Mouse (Mus musculus): ENCODE measurements around the gene Gm28305. TPM values are rescaled to one million over a fixed set of nuclear protein-coding genes. Genes with fewer than 3 reads are reported as not detected.

Gene Gm28305
- total and polyA plus RNA-seq, 3 experiments, result not detected

DNA sequence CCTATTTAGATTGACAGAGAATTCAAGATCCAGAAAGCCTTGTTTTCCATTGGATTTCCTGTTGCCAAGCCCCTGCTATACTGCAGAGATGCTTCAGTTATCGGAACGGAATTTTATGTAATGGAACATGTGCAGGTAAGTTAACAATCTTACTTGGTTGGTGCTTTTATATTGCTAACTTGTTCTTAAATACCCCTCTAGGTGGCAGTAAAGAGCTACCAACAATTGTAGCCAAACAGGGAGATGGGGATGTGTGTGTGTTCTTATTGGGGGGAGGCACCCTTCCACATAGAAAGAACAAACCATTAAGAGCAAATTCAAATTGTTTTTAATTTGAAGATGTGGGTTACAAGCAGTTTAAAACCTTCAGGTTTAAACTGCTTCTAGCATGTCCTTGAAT is 35.3 kb downstream of the Gm28305 start:
- Histone ChIP-seq H3K27ac (no peak overlapping the region), H3K36me3 (ENCODE audit: control insufficient read depth, insufficient read depth, low read length) (no peaks in the 10 kb centered on the region), H3K79me2 (replicated peaks; ENCODE audit: control insufficient read depth, insufficient read depth, low read length) (no peaks in the 10 kb centered on the region), H3K4me3 (no peak overlapping the region), H3K27me3 (ENCODE audit: control insufficient read depth, insufficient read depth, low read length) (no peaks in the 10 kb centered on the region), H3K9ac (ENCODE audit: low read depth, low read length) (no peak overlapping the region), H3K4me1 (ENCODE audit: control insufficient read depth, insufficient read depth, low read length) (no peaks in the 10 kb centered on the region)
- TF ChIP-seq POLR2A (IDR thresholded peaks at IDR 0.05; ENCODE audit: insufficient read depth, low read depth, low read length), result no peak
- TF ChIP-seq CTCF (IDR thresholded peaks at IDR 0.05), result peak; percentile 78
- TF ChIP-seq EP300 (IDR thresholded peaks at IDR 0.05; ENCODE audit: insufficient read depth, low read depth, low read length), result no peak
- WGBS, result 65% methylated on average over 2 of the region's 2 CpGs
- intact Hi-C loops (cut with DNase I), result loop anchor here (5.0 to 10.0 kb wide), 2 partner anchors 39 to 591 kb away; partner anchors contain the start of gene Bfsp2
- no peak for DNase-seq

DNA sequence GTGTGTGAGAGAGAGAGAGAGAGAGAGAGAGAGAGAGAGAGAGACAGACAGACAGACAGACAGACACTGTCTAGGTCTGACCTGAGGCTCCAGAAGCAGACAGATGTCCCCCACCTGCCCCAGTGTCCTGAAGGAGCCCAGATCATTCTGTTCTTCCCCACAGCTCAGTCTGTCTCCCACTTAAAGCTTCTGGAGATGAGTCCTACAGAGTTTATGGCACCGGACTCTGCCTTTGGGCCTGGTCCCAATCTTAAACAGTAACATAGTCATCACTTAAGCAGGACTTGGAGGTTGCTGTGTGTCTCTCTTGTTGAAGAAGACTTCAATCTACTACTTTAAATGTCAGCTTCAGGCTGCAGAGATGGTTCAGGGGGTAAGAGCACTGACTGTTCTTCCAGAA is 38.3 kb downstream of the Gm28305 start:
- no peaks in the 10 kb centered on the region for H3K4me1 ChIP-seq (ENCODE audit: control insufficient read depth, insufficient read depth, low read length)
- H3K27ac ChIP-seq, result no peak overlapping the region
- 100% methylated on average over 1 of the region's 1 CpGs for WGBS
- no peak overlapping the region for H3K9ac ChIP-seq (ENCODE audit: low read depth, low read length)
- TF ChIP-seq EP300 (IDR thresholded peaks at IDR 0.05; ENCODE audit: insufficient read depth, low read depth, low read length), result no peak
- TF ChIP-seq POLR2A (IDR thresholded peaks at IDR 0.05; ENCODE audit: insufficient read depth, low read depth, low read length), result no peak
- TF ChIP-seq CTCF (IDR thresholded peaks at IDR 0.05), result no peak
- intact Hi-C loops (cut with DNase I), result loop anchor here (5.0 to 10.0 kb wide), 2 partner anchors 41 to 594 kb away; partner anchors contain the start of gene Bfsp2
- H3K79me2 ChIP-seq (replicated peaks; ENCODE audit: control insufficient read depth, insufficient read depth, low read length), result no peaks in the 10 kb centered on the region
- H3K36me3 ChIP-seq (ENCODE audit: control insufficient read depth, insufficient read depth, low read length), result no peaks in the 10 kb centered on the region
- no peaks in the 10 kb centered on the region for H3K27me3 ChIP-seq (ENCODE audit: control insufficient read depth, insufficient read depth, low read length)
- no peak overlapping the region for H3K4me3 ChIP-seq
- no peak for DNase-seq

DNA sequence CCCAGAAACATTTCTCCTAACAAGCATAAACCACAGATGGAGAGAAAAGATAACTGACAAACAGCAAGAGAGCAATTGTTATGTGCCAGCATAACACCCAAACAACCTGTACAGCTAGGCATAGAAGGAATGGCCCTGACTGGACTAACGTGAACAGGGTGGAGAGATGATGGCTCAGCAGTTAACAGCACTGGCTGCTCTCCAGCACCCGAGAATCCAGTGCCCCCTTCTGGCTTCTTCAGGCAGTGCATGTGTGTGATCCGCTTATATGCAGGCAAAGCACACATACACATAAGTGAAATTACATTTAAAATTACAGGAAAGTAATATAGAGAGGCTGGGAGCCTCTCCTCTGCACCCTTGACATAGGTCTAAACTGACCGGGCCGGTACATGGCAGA is 38.9 kb downstream of the Gm28305 start:
- no peak overlapping the region for H3K27ac ChIP-seq
- H3K79me2 ChIP-seq (replicated peaks; ENCODE audit: control insufficient read depth, insufficient read depth, low read length), result no peaks in the 10 kb centered on the region
- H3K9ac ChIP-seq (ENCODE audit: low read depth, low read length), result no peak overlapping the region
- WGBS, result 54% methylated on average over 5 of the region's 5 CpGs
- peak; percentile 27 to 36 for DNase-seq
- no peaks in the 10 kb centered on the region for H3K4me1 ChIP-seq (ENCODE audit: control insufficient read depth, insufficient read depth, low read length)
- no peaks in the 10 kb centered on the region for H3K27me3 ChIP-seq (ENCODE audit: control insufficient read depth, insufficient read depth, low read length)
- no peaks in the 10 kb centered on the region for H3K36me3 ChIP-seq (ENCODE audit: control insufficient read depth, insufficient read depth, low read length)
- intact Hi-C loops (cut with DNase I), result loop anchor here (5.0 to 10.0 kb wide), 2 partner anchors 42 to 595 kb away; partner anchors contain the start of gene Bfsp2
- TF ChIP-seq EP300 (IDR thresholded peaks at IDR 0.05; ENCODE audit: insufficient read depth, low read depth, low read length), result no peak
- TF ChIP-seq CTCF (IDR thresholded peaks at IDR 0.05), result peak; percentile 72
- no peak overlapping the region for H3K4me3 ChIP-seq

DNA sequence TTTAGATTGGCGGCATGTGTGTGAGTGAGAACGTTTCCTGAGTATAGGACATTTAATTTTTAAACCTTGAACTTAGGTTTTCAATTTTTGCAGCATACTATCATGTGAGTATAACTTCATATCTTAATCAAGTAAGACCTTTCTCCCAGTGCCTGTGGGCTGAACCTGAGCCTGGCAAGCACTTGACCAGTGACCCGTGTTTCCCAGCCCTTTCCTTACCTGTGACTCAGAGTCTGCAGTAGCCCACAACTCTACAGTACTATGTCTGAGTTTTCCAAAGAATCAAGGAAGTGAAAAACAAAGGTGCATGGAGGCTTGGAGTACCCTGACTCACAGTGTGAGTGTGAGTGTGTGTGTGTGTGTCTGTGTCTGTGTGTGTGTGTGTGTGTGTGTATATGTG is 39.6 kb downstream of the Gm28305 start:
- no peak for DNase-seq
- 62% methylated on average over 3 of the region's 3 CpGs for WGBS
- Histone ChIP-seq H3K4me1 (ENCODE audit: control insufficient read depth, insufficient read depth, low read length) (no peaks in the 10 kb centered on the region), H3K27me3 (ENCODE audit: control insufficient read depth, insufficient read depth, low read length) (no peaks in the 10 kb centered on the region), H3K4me3 (no peak overlapping the region), H3K9ac (ENCODE audit: low read depth, low read length) (no peak overlapping the region), H3K27ac (no peak overlapping the region), H3K79me2 (replicated peaks; ENCODE audit: control insufficient read depth, insufficient read depth, low read length) (no peaks in the 10 kb centered on the region), H3K36me3 (ENCODE audit: control insufficient read depth, insufficient read depth, low read length) (no peaks in the 10 kb centered on the region)
- intact Hi-C loops (cut with DNase I), result no loop called here
- TF ChIP-seq POLR2A (IDR thresholded peaks at IDR 0.05; ENCODE audit: insufficient read depth, low read depth, low read length) (no peak), CTCF (IDR thresholded peaks at IDR 0.05) (no peak), EP300 (IDR thresholded peaks at IDR 0.05; ENCODE audit: insufficient read depth, low read depth, low read length) (no peak)

DNA sequence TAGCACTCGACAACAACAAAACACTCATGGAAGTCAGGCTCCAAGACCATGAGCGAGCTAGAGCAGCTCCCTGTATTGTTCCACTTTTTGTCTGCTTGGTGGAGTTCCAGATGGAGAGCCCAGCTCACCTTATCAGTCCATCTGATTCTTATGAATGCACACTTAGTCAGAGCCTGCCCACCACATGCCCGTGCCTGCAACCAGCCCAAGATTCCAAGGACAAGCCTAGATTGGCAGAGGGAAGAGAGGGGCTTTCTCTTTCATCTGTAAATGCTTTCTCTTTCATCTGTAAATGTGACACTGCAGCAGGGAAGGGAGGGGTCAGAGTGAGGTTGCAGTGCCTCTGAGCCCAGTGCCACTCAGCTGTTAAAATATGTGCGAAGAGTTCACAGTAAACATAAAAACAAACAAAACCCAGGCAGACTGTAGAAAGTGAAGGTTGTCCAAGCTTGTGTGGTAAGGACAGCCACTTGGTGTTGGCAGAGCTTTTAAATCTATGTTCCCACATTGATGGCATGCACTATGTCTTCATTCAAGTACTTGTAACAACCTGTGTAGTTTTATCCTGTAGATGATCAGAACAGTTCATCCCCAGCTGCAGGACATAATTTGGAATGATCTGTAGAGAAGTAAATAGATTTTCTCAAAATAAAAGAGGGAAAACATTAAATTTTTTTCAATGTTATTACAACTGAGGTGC is 45.4 kb downstream of the Gm28305 start:
- intact Hi-C loops (cut with DNase I), result no loop called here
- 0 out of 2 replicates have a peak, but pooled peaks cover 2% of the 10 kb centered on the region for H3K36me3 ChIP-seq (ENCODE audit: control insufficient read depth, insufficient read depth, low read length)
- H3K4me1 ChIP-seq (ENCODE audit: control insufficient read depth, insufficient read depth, low read length), result peaks cover 4% of the 10 kb centered on the region
- WGBS, result 70% methylated on average over 4 of the region's 4 CpGs
- no peak for DNase-seq
- no peak overlapping the region for H3K4me3 ChIP-seq
- no peaks in the 10 kb centered on the region for H3K27me3 ChIP-seq (ENCODE audit: control insufficient read depth, insufficient read depth, low read length)
- H3K27ac ChIP-seq, result no peak overlapping the region
- no peaks in the 10 kb centered on the region for H3K79me2 ChIP-seq (replicated peaks; ENCODE audit: control insufficient read depth, insufficient read depth, low read length)
- H3K9ac ChIP-seq (ENCODE audit: low read depth, low read length), result no peak overlapping the region
- TF ChIP-seq CTCF (IDR thresholded peaks at IDR 0.05), result no peak
- TF ChIP-seq POLR2A (IDR thresholded peaks at IDR 0.05; ENCODE audit: insufficient read depth, low read depth, low read length), result no peak
- no peak for TF ChIP-seq EP300 (IDR thresholded peaks at IDR 0.05; ENCODE audit: insufficient read depth, low read depth, low read length)

DNA sequence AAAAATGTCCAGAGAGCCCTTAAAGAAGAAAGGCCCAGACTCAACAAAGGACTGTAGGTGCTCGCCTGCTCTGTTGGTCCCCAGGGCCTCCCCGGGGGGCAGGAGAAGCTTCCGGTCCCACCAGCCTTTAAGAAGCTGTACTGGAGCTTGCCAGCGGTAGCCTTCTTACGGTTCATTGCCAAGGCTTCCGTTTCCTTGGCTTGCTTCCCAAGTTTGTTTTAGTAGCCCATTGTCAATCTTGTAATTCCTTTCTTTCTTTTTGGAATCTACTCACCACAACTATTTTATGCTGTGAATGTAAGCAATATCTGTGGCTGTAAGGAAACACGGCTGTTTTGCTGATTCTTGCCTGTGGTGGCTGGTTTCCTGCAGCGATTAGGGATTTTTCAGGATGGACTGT is 48.1 kb downstream of the Gm28305 start:
- no peak overlapping the region for H3K4me3 ChIP-seq
- TF ChIP-seq EP300 (IDR thresholded peaks at IDR 0.05; ENCODE audit: insufficient read depth, low read depth, low read length), result no peak
- TF ChIP-seq POLR2A (IDR thresholded peaks at IDR 0.05; ENCODE audit: insufficient read depth, low read depth, low read length), result no peak
- TF ChIP-seq CTCF (IDR thresholded peaks at IDR 0.05), result no peak
- H3K79me2 ChIP-seq (replicated peaks; ENCODE audit: control insufficient read depth, insufficient read depth, low read length), result no peaks in the 10 kb centered on the region
- H3K27me3 ChIP-seq (ENCODE audit: control insufficient read depth, insufficient read depth, low read length), result no peaks in the 10 kb centered on the region
- H3K27ac ChIP-seq, result peak overlapping the region; percentile 41; the same call in 1 of the 2 replicates
- DNase-seq, result peak; percentile 45 to 49
- intact Hi-C loops (cut with DNase I), result no loop called here
- H3K4me1 ChIP-seq (ENCODE audit: control insufficient read depth, insufficient read depth, low read length), result peaks cover 4% of the 10 kb centered on the region
- H3K9ac ChIP-seq (ENCODE audit: low read depth, low read length), result no peak overlapping the region
- H3K36me3 ChIP-seq (ENCODE audit: control insufficient read depth, insufficient read depth, low read length), result 0 out of 2 replicates have a peak, but pooled peaks cover 2% of the 10 kb centered on the region
- WGBS, result 36% methylated on average over 8 of the region's 8 CpGs
